Mouse (Mus musculus): ENCODE measurements around the gene Mdfi. TPM values are rescaled to one million over a fixed set of nuclear protein-coding genes. Genes with fewer than 3 reads are reported as not detected.

The Mdfi gene
- polyA plus RNA-seq, 2 experiments: 1.7 to 5.2 TPM

DNA sequence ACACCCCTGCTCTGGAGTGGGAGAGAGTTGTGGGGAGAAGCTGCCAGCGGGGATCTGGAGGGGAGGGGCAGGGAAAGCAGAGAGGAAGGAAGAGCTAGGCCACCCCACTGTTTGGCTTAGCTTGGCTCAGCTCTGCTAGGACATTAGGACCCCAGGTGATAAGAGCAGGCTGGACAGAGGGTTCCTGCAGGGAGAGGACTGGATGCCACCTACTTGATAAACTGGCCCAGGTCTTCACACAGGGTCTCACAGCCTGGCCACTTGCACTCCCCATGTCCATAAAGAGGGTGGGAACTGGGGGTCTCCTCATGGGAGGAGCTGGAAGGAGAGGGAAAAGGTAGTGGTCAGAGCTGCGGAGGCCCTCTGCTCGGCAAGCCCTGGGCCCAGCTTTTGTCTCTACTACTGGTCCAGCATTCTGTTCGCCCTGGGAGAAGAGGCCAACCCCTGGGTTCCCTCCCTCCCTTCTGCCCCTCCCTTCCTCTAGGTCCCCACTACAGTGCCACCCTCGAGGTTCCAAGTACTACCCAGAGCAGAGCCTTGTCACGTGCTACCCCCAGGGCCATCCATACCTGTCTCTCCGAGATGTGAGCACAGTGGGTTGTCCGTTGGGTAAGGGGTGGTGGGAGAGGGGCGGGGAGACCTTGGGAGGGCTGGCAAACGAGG lies 43.4 kb upstream of the Mdfi start:
- DNase-seq (ENCODE audit: low read depth in 3 of 3, low spot score in 3 of 3) (no peak), ATAC-seq (ENCODE audit: insufficient read depth) (no peak)
- H3K9ac ChIP-seq (replicated peaks): no peak overlapping the region
- H3K4me3 ChIP-seq (ENCODE audit: insufficient read depth in 1 of 2, low read depth in 2 of 2, low read length in 2 of 2): no peak overlapping the region
- no peaks in the 10 kb centered on the region for H3K36me3 ChIP-seq (replicated peaks; ENCODE audit: control insufficient read depth, insufficient read depth, low read depth)
- no peaks in the 10 kb centered on the region for H3K9me3 ChIP-seq (ENCODE audit: control insufficient read depth, low read length)
- 61% methylated on average over 10 of the region's 10 CpGs for WGBS (ENCODE audit: insufficient replicate concordance)
- H3K4me1 ChIP-seq (replicated peaks; ENCODE audit: control insufficient read depth in 2 of 2, insufficient read depth in 2 of 2, low read length in 1 of 2): peaks cover 0 to 4% of the 10 kb centered on the region in 2 experiments; a peak in 1 of 4 replicates
- H3K4me2 ChIP-seq (ENCODE audit: low read depth): no peak overlapping the region
- no peak overlapping the region for H3K27ac ChIP-seq
- no peak for TF ChIP-seq EP300 (IDR thresholded peaks at IDR 0.05; ENCODE audit: low read depth)
- no peak for TF ChIP-seq CTCF (IDR thresholded peaks at IDR 0.05; ENCODE audit: low read depth)
- no peaks in the 10 kb centered on the region for H3K27me3 ChIP-seq (ENCODE audit: control insufficient read depth, insufficient read depth, low read length)

DNA sequence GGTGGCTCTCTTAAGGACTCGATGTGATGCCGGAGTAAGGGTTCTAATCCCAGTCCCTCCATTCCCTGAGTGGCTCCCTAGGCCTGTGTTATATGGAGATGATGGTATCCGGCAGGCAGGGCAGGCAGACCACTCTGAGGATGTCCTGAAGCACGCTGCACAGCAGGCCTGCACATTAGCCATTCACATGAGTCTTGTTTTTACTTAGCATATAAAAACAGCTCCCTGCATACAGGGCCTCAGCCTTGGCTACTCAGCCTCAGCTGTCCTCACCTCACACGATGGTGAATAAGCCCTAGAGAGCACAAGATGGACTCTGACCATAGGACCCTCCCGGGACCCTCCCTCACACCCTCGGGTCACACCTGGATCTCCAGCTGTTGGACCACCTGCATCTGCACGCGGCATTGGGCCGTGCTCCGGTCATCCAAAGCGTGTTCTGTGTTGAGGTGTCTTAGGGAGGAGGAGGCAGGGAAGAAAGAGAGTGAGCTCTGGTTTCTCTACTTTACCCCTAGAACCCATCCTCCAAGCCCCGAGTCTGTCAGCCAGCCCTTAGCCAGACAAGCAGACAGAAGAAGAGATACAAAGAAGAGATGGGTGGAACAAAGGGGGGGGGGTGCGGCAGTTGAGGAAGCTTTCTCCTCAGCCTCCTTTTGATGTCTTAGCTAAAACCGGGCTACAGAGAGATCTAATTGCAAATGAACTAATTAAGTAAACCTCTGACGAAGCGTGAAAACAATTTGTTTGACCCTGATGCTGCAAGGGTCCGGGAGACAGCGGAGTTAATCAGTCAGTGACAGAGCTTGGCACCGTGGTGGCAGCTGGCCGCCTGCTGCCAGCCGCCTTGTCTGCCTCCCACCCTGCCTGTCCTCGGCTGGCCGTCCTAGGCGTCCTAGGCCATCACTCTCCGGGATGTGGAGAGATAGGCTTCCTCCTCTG lies 42.6 kb upstream of the Mdfi start:
- 66% methylated on average over 26 of the region's 26 CpGs for WGBS (ENCODE audit: insufficient replicate concordance)
- TF ChIP-seq EP300 (IDR thresholded peaks at IDR 0.05; ENCODE audit: low read depth) (no peak), CTCF (IDR thresholded peaks at IDR 0.05; ENCODE audit: low read depth) (no peak)
- Histone ChIP-seq H3K27me3 (ENCODE audit: control insufficient read depth, insufficient read depth, low read length) (no peaks in the 10 kb centered on the region), H3K4me2 (ENCODE audit: low read depth) (no peak overlapping the region), H3K36me3 (replicated peaks; ENCODE audit: control insufficient read depth, insufficient read depth, low read depth) (no peaks in the 10 kb centered on the region), H3K4me3 (ENCODE audit: insufficient read depth in 1 of 2, low read depth in 2 of 2, low read length in 2 of 2) (no peak overlapping the region), H3K9me3 (ENCODE audit: control insufficient read depth, low read length) (no peaks in the 10 kb centered on the region), H3K4me1 (replicated peaks; ENCODE audit: control insufficient read depth in 2 of 2, insufficient read depth in 2 of 2, low read length in 1 of 2) (peaks cover 0 to 4% of the 10 kb centered on the region in 2 experiments; a peak in 1 of 4 replicates), H3K9ac (replicated peaks) (no peak overlapping the region), H3K27ac (no peak overlapping the region)
- no peak for ATAC-seq (ENCODE audit: insufficient read depth)
- DNase-seq (ENCODE audit: low read depth in 3 of 3, low spot score in 3 of 3): no peak

DNA sequence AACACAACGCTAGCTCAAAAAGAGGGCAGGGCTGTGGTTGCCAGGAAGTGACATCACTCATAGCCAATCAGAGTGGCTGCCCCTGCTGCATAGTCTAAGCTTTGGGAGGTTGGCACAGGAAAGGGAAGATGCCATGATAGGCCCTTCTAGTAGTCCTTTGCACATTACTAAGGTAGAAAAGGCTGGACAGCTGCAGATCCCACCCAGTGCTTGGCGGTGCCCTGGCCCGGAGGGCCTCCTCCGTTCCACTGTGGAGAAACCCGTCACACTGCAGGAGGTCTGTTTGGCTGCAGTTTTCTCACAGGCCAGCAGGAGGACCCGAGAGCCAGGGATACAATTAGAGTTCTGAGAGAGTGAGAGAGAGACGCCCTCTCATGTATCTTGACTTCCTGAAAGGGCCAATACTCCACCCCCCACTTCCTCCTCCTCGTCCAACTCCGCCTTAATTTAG lies 38.9 kb upstream of the Mdfi start:
- peaks cover 0 to 4% of the 10 kb centered on the region in 2 experiments; a peak in 1 of 4 replicates for H3K4me1 ChIP-seq (replicated peaks; ENCODE audit: control insufficient read depth in 2 of 2, insufficient read depth in 2 of 2, low read length in 1 of 2)
- DNase-seq (ENCODE audit: low read depth in 3 of 3, low spot score in 3 of 3): peak; percentile 44 to 55 (median 54)
- peak; percentile 61 for ATAC-seq (ENCODE audit: insufficient read depth)
- TF ChIP-seq CTCF (IDR thresholded peaks at IDR 0.05; ENCODE audit: low read depth): peak; percentile 86
- TF ChIP-seq EP300 (IDR thresholded peaks at IDR 0.05; ENCODE audit: low read depth): no peak
- H3K9me3 ChIP-seq (ENCODE audit: control insufficient read depth, low read length): no peaks in the 10 kb centered on the region
- H3K27ac ChIP-seq: no peak overlapping the region
- 7% methylated on average over 9 of the region's 9 CpGs for WGBS (ENCODE audit: insufficient replicate concordance)
- no peak overlapping the region for H3K9ac ChIP-seq (replicated peaks)
- H3K4me3 ChIP-seq (ENCODE audit: insufficient read depth in 1 of 2, low read depth in 2 of 2, low read length in 2 of 2): peak overlapping the region in 1 of 2 experiments; percentile 20; a peak in 1 of 4 replicates
- H3K4me2 ChIP-seq (ENCODE audit: low read depth): peak overlapping the region; percentile 50
- H3K27me3 ChIP-seq (ENCODE audit: control insufficient read depth, insufficient read depth, low read length): no peaks in the 10 kb centered on the region
- 0 out of 2 replicates have a peak, but pooled peaks cover 2% of the 10 kb centered on the region for H3K36me3 ChIP-seq (replicated peaks; ENCODE audit: control insufficient read depth, insufficient read depth, low read depth)

DNA sequence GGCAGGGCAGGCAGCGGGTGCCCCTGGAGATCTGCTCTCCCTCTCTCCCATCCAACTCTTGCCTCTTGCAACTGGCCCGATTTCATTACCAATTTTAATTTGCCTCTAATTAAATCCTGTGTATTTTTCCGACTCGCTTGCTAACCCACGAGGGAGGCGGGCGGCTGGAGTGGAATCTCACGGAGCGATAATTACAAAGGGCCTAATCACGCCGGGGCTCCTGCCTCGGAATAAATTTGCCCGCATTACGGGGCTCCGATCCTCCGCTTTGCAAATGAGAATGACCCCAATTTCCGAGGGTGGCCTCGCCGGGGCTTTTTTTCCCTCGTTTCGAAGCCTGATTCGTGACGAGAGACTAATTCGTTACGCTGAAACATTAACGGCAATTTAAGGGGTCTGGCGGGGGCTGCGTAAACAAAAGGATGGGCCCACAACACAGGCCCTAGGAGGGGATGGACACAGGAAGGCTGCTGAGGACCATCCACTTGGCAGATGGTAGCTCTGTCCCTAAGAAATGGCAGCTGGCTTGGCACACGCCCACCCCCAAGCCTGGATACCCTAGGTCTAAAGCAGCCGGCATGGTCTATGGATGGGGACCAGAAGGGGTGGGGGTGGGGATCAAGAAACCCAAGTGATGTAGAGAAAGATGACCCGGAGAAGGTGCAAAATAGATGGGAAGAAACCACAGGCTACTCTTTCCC lies 38.0 kb upstream of the Mdfi start:
- H3K27me3 ChIP-seq (ENCODE audit: control insufficient read depth, insufficient read depth, low read length): no peaks in the 10 kb centered on the region
- H3K9ac ChIP-seq (replicated peaks): no peak overlapping the region
- TF ChIP-seq EP300 (IDR thresholded peaks at IDR 0.05; ENCODE audit: low read depth) (no peak), CTCF (IDR thresholded peaks at IDR 0.05; ENCODE audit: low read depth) (no peak)
- H3K4me2 ChIP-seq (ENCODE audit: low read depth): no peak overlapping the region
- 80% methylated on average over 31 of the region's 31 CpGs for WGBS (ENCODE audit: insufficient replicate concordance)
- peaks cover 0 to 4% of the 10 kb centered on the region in 2 experiments; a peak in 1 of 4 replicates for H3K4me1 ChIP-seq (replicated peaks; ENCODE audit: control insufficient read depth in 2 of 2, insufficient read depth in 2 of 2, low read length in 1 of 2)
- no peak overlapping the region for H3K4me3 ChIP-seq (ENCODE audit: insufficient read depth in 1 of 2, low read depth in 2 of 2, low read length in 2 of 2)
- H3K27ac ChIP-seq: no peak overlapping the region
- H3K36me3 ChIP-seq (replicated peaks; ENCODE audit: control insufficient read depth, insufficient read depth, low read depth): 0 out of 2 replicates have a peak, but pooled peaks cover 2% of the 10 kb centered on the region
- H3K9me3 ChIP-seq (ENCODE audit: control insufficient read depth, low read length): no peaks in the 10 kb centered on the region
- ATAC-seq (ENCODE audit: insufficient read depth) (no peak), DNase-seq (ENCODE audit: low read depth in 3 of 3, low spot score in 3 of 3) (no peak)
